Mouse (Mus musculus): ENCODE results near the gene Adam1b. TPM values are rescaled to one million over a fixed set of nuclear protein-coding genes. Genes with fewer than 3 reads are reported as not detected.
A peak's percentile ranks its signal among the peaks of the same experiment; 100 is the strongest.
"Not testable (repeated sequence)": the region's sequence is repeated elsewhere in the genome, so short reads cannot be mapped to it uniquely, and the experiment has no call there.

Adam1b gene
- polyA plus RNA-seq, 1 experiment from 2014 or later = 0.14 TPM

DNA sequence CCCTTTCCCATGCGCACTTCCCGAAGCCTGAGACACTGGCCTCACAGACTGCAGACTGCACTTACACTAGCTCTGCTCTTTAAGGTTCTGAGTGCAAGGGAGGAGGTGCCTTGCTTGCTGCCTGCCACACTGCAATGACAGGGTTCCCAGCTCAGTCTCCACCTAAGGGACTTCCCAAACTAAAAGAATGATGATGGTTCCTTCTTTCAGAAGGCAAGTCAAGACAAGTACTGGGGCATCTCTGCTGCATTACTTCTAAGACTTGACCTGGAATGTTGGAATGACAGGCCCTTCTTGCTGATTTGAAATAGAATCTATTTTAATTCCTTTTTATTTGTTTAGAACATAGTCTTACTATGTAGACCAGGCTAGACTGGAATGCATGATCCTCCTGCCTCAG, 34.4 kb upstream of the Adam1b start:
- 0 out of 2 replicates have a peak, but pooled peaks cover 1% of the 10 kb centered on the region for H3K4me1 ChIP-seq (replicated peaks; ENCODE audit: control insufficient read depth, insufficient read depth, low read length)
- H3K36me3 ChIP-seq (ENCODE audit: control insufficient read depth, insufficient read depth, low read length) = peaks cover 29% of the 10 kb centered on the region
- H3K27me3 ChIP-seq (ENCODE audit: control insufficient read depth, insufficient read depth, low read depth, low read length) = no peaks in the 10 kb centered on the region
- H3K4me3 ChIP-seq (ENCODE audit: low read length) = no peak overlapping the region
- no peak overlapping the region for H3K4me2 ChIP-seq (ENCODE audit: low read depth, low read length)
- H3K27ac ChIP-seq (ENCODE audit: low read length) = no peak overlapping the region
- WGBS = 90% methylated on average over 2 of the region's 2 CpGs
- H3K9me3 ChIP-seq (ENCODE audit: control insufficient read depth, low read length) = no peaks in the 10 kb centered on the region
- H3K9ac ChIP-seq (ENCODE audit: low read length) = no peak overlapping the region
- ATAC-seq (ENCODE audit: low read depth) = no peak

GRCm38 (mm10) chr5:121536921-121537555, 33.8 kb upstream of the Adam1b start:
- ATAC-seq (ENCODE audit: low read depth) = no peak
- Histone ChIP-seq H3K27me3 (ENCODE audit: control insufficient read depth, insufficient read depth, low read depth, low read length) (no peaks in the 10 kb centered on the region), H3K36me3 (ENCODE audit: control insufficient read depth, insufficient read depth, low read length) (peaks cover 34% of the 10 kb centered on the region), H3K27ac (ENCODE audit: low read length) (no peak overlapping the region), H3K9me3 (ENCODE audit: control insufficient read depth, low read length) (no peaks in the 10 kb centered on the region), H3K9ac (ENCODE audit: low read length) (no peak overlapping the region), H3K4me3 (ENCODE audit: low read length) (no peak overlapping the region), H3K4me2 (ENCODE audit: low read depth, low read length) (no peak overlapping the region), H3K4me1 (replicated peaks; ENCODE audit: control insufficient read depth, insufficient read depth, low read length) (no peaks in the 10 kb centered on the region)
- WGBS = 68% methylated on average over 7 of the region's 7 CpGs

DNA sequence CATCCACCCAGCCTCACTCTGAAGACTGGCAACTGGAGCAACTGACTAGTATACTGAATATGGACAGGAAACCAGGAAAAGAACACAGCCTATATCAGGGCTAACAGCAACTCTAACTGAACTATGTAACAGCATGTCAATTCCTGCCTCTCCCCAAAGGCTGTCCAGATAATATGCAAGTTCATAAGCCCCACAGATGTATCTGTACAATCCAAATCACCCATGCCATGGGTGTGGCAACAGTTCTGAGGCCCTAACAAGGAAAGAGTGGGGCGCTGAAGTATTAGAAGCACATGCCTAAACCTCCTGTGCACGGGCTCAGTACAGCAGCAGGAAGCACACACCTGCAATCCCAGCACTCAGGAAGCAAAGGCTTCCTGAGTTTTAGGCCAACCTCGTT, 31.9 kb upstream of the Adam1b start:
- no peaks in the 10 kb centered on the region for H3K27me3 ChIP-seq (ENCODE audit: control insufficient read depth, insufficient read depth, low read depth, low read length)
- no peak for ATAC-seq (ENCODE audit: low read depth)
- H3K4me1 ChIP-seq (replicated peaks; ENCODE audit: control insufficient read depth, insufficient read depth, low read length) = no peaks in the 10 kb centered on the region
- no peaks in the 10 kb centered on the region for H3K9me3 ChIP-seq (ENCODE audit: control insufficient read depth, low read length)
- H3K36me3 ChIP-seq (ENCODE audit: control insufficient read depth, insufficient read depth, low read length) = peaks cover 45% of the 10 kb centered on the region
- no peak overlapping the region for H3K9ac ChIP-seq (ENCODE audit: low read length)
- H3K4me3 ChIP-seq (ENCODE audit: low read length) = no peak overlapping the region
- no peak overlapping the region for H3K4me2 ChIP-seq (ENCODE audit: low read depth, low read length)
- 89% methylated on average over 3 of the region's 3 CpGs for WGBS
- no peak overlapping the region for H3K27ac ChIP-seq (ENCODE audit: low read length)

DNA sequence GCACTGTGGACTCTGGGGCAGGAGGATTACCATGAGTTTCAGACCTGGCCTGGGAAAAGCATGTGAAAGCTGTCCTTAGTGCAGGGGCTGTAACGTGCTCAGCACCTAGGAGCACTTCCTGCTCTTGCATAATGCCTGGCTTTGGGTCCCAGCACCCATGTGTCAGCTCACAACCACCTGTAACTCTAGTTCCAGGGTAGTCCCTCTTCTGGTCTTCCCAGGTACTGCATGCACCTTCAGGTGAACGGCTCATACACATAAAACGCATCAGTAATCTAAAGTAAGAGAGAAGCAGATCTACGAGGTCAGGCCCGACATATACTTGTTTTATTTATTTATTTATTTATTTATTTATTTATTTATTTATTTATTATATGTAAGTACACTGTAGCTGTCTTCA, 31.3 kb upstream of the Adam1b start:
- H3K9ac ChIP-seq (ENCODE audit: low read length) = no peak overlapping the region
- no peaks in the 10 kb centered on the region for H3K4me1 ChIP-seq (replicated peaks; ENCODE audit: control insufficient read depth, insufficient read depth, low read length)
- no peak overlapping the region for H3K27ac ChIP-seq (ENCODE audit: low read length)
- WGBS = 91% methylated on average over 5 of the region's 5 CpGs
- H3K4me3 ChIP-seq (ENCODE audit: low read length) = no peak overlapping the region
- no peaks in the 10 kb centered on the region for H3K9me3 ChIP-seq (ENCODE audit: control insufficient read depth, low read length)
- H3K27me3 ChIP-seq (ENCODE audit: control insufficient read depth, insufficient read depth, low read depth, low read length) = no peaks in the 10 kb centered on the region
- no peak overlapping the region for H3K4me2 ChIP-seq (ENCODE audit: low read depth, low read length)
- peaks cover 48% of the 10 kb centered on the region for H3K36me3 ChIP-seq (ENCODE audit: control insufficient read depth, insufficient read depth, low read length)
- no peak for ATAC-seq (ENCODE audit: low read depth)

DNA sequence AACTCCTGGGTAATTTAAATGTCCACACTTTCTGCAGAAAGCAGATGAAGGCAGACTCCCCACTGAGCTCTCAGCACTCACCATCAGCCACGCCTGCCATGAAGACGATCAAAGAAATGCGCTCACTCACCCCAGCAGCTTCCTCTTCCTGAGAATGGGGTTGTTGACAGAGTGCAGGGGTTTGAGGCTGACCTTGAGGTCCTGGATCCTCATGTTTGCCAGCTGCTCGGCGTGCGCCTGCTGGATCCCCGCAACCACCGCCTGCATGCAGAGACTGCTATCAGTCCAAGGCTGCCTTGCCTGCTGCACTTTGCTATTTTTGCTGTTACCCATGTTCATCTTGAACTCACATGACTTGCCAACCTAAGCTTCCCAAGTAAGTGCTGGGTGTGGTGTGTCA, 23.7 kb upstream of the Adam1b start:
- H3K4me1 ChIP-seq (replicated peaks; ENCODE audit: control insufficient read depth, insufficient read depth, low read length) = no peaks in the 10 kb centered on the region; the same call in 1 of the 2 replicates
- WGBS = 43% methylated on average over 8 of the region's 8 CpGs
- H3K36me3 ChIP-seq (ENCODE audit: control insufficient read depth, insufficient read depth, low read length) = peaks cover 55% of the 10 kb centered on the region
- no peak overlapping the region for H3K9ac ChIP-seq (ENCODE audit: low read length)
- no peak overlapping the region for H3K4me2 ChIP-seq (ENCODE audit: low read depth, low read length)
- no peaks in the 10 kb centered on the region for H3K27me3 ChIP-seq (ENCODE audit: control insufficient read depth, insufficient read depth, low read depth, low read length)
- ATAC-seq (ENCODE audit: low read depth) = peak; percentile 77
- H3K9me3 ChIP-seq (ENCODE audit: control insufficient read depth, low read length) = no peaks in the 10 kb centered on the region
- H3K27ac ChIP-seq (ENCODE audit: low read length) = no peak overlapping the region
- no peak overlapping the region for H3K4me3 ChIP-seq (ENCODE audit: low read length)

DNA sequence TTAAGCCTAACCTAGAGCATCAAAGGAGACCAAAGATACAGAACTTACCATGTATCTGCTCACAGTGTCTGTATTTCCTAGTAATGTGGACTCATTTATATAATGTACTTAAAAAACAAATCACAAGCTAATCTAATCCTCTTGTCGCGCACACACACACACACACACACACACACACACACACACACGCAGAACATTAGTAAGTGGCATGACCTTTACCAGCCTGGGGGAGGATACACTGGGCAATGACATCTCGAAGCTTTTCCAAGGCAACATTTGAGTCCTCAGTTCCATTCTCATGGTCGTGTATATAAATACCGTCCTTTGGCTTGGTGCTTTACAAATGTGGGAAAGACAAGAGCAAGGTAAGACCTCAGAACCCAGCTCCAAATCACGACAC, 23.3 kb upstream of the Adam1b start:
- Histone ChIP-seq H3K27ac (ENCODE audit: low read length) (no peak overlapping the region), H3K27me3 (ENCODE audit: control insufficient read depth, insufficient read depth, low read depth, low read length) (no peaks in the 10 kb centered on the region), H3K4me2 (ENCODE audit: low read depth, low read length) (no peak overlapping the region), H3K36me3 (ENCODE audit: control insufficient read depth, insufficient read depth, low read length) (peaks cover 55% of the 10 kb centered on the region), H3K4me1 (replicated peaks; ENCODE audit: control insufficient read depth, insufficient read depth, low read length) (no peaks in the 10 kb centered on the region; the same call in 1 of the 2 replicates), H3K9ac (ENCODE audit: low read length) (no peak overlapping the region), H3K9me3 (ENCODE audit: control insufficient read depth, low read length) (no peaks in the 10 kb centered on the region), H3K4me3 (ENCODE audit: low read length) (no peak overlapping the region)
- 0 out of 2 replicates have a peak, but pooled peaks have one; percentile 6 for ATAC-seq (ENCODE audit: low read depth)
- 71% methylated on average over 7 of the region's 7 CpGs for WGBS

GRCm38 (mm10) chr5:121525774-121526450, 22.7 kb upstream of the Adam1b start:
- Histone ChIP-seq H3K36me3 (ENCODE audit: control insufficient read depth, insufficient read depth, low read length) (peaks cover 53% of the 10 kb centered on the region), H3K9ac (ENCODE audit: low read length) (no peak overlapping the region), H3K9me3 (ENCODE audit: control insufficient read depth, low read length) (no peaks in the 10 kb centered on the region), H3K4me1 (replicated peaks; ENCODE audit: control insufficient read depth, insufficient read depth, low read length) (no peaks in the 10 kb centered on the region; the same call in 1 of the 2 replicates), H3K27ac (ENCODE audit: low read length) (no peak overlapping the region), H3K4me3 (ENCODE audit: low read length) (no peak overlapping the region), H3K4me2 (ENCODE audit: low read depth, low read length) (no peak overlapping the region), H3K27me3 (ENCODE audit: control insufficient read depth, insufficient read depth, low read depth, low read length) (no peaks in the 10 kb centered on the region)
- ATAC-seq (ENCODE audit: low read depth) = peak; percentile 80
- WGBS = 62% methylated on average over 14 of the region's 14 CpGs

- H3K9me3 ChIP-seq (ENCODE audit: control insufficient read depth, low read length); H3K4me2 ChIP-seq (ENCODE audit: low read depth, low read length); H3K27ac ChIP-seq (ENCODE audit: low read length); H3K9ac ChIP-seq (ENCODE audit: low read length); H3K27me3 ChIP-seq (ENCODE audit: control insufficient read depth, insufficient read depth, low read depth, low read length); H3K4me3 ChIP-seq (ENCODE audit: low read length); H3K4me1 ChIP-seq (replicated peaks; ENCODE audit: control insufficient read depth, insufficient read depth, low read length); ATAC-seq (ENCODE audit: low read depth): not testable (repeated sequence)
- 85% methylated on average over 11 of the region's 17 CpGs for WGBS
- peaks cover 19% of the 10 kb centered on the region for H3K36me3 ChIP-seq (ENCODE audit: control insufficient read depth, insufficient read depth, low read length)
Measured at GRCm38 (mm10) chr5:121519758-121520157, 16.5 kb upstream of the Adam1b start.

GRCm38 (mm10) chr5:121518983-121519382, 15.7 kb upstream of the Adam1b start:
- Histone ChIP-seq H3K9me3 (ENCODE audit: control insufficient read depth, low read length) (no peaks in the 10 kb centered on the region), H3K4me2 (ENCODE audit: low read depth, low read length) (no peak overlapping the region), H3K36me3 (ENCODE audit: control insufficient read depth, insufficient read depth, low read length) (peaks cover 11% of the 10 kb centered on the region), H3K9ac (ENCODE audit: low read length) (no peak overlapping the region), H3K4me1 (replicated peaks; ENCODE audit: control insufficient read depth, insufficient read depth, low read length) (no peaks in the 10 kb centered on the region), H3K27ac (ENCODE audit: low read length) (no peak overlapping the region), H3K27me3 (ENCODE audit: control insufficient read depth, insufficient read depth, low read depth, low read length) (no peaks in the 10 kb centered on the region), H3K4me3 (ENCODE audit: low read length) (no peak overlapping the region)
- 83% methylated on average over 9 of the region's 9 CpGs for WGBS
- no peak for ATAC-seq (ENCODE audit: low read depth)
